Mouse (Mus musculus): ENCODE measurements around the gene Tspyl1. TPM values are rescaled to one million over a fixed set of nuclear protein-coding genes. Genes with fewer than 3 reads are reported as not detected.
"Not testable (repeated sequence)": the region's sequence is repeated elsewhere in the genome, so short reads cannot be mapped to it uniquely, and the experiment has no call there.

Gene Tspyl1
- polyA plus RNA-seq, 1 experiment from 2014 or later = 36.5 TPM

- H3K27me3 ChIP-seq (replicated peaks; ENCODE audit: control insufficient read depth, insufficient read depth, low read length) = no peaks in the 10 kb centered on the region
- no peaks in the 10 kb centered on the region for H3K36me3 ChIP-seq (ENCODE audit: control insufficient read depth, insufficient read depth, low read length)
- WGBS = 32% methylated on average over 2 of the region's 2 CpGs
- H3K4me1 ChIP-seq (replicated peaks; ENCODE audit: control insufficient read depth, insufficient read depth, low read length) = no peaks in the 10 kb centered on the region; the same call in 1 of the 2 replicates
- H3K4me2 ChIP-seq = no peak overlapping the region
- no peaks in the 10 kb centered on the region for H3K9me3 ChIP-seq (ENCODE audit: control insufficient read depth, low read length)
- H3K4me3 ChIP-seq (ENCODE audit: low read depth, low read length) = no peak overlapping the region
- ATAC-seq (replicated peaks; ENCODE audit: low FRiP score) = no peak
- DNase-seq (ENCODE audit: low spot score) = no peak
- H3K27ac ChIP-seq (ENCODE audit: low read depth, low read length) = no peak overlapping the region
- no peak overlapping the region for H3K9ac ChIP-seq (ENCODE audit: low read depth, low read length)
Measured at GRCm38 (mm10) chr10:34249594-34249993, 32.4 kb upstream of the Tspyl1 start.

- not testable (repeated sequence) for H3K36me3 ChIP-seq (ENCODE audit: control insufficient read depth, insufficient read depth, low read length); DNase-seq (ENCODE audit: low spot score); H3K4me1 ChIP-seq (replicated peaks; ENCODE audit: control insufficient read depth, insufficient read depth, low read length); H3K9me3 ChIP-seq (ENCODE audit: control insufficient read depth, low read length); H3K9ac ChIP-seq (ENCODE audit: low read depth, low read length); H3K4me2 ChIP-seq; H3K4me3 ChIP-seq (ENCODE audit: low read depth, low read length); ATAC-seq (replicated peaks; ENCODE audit: low FRiP score); H3K27me3 ChIP-seq (replicated peaks; ENCODE audit: control insufficient read depth, insufficient read depth, low read length); H3K27ac ChIP-seq (ENCODE audit: low read depth, low read length)
- 89% methylated on average over 9 of the region's 9 CpGs for WGBS
Measured at GRCm38 (mm10) chr10:34252833-34253232, 29.2 kb upstream of the Tspyl1 start.

GRCm38 (mm10) chr10:34265106-34265505 is 16.9 kb upstream of the Tspyl1 start:
- no peak overlapping the region for H3K27ac ChIP-seq (ENCODE audit: low read depth, low read length)
- no peak overlapping the region for H3K9ac ChIP-seq (ENCODE audit: low read depth, low read length)
- H3K27me3 ChIP-seq (replicated peaks; ENCODE audit: control insufficient read depth, insufficient read depth, low read length) = no peaks in the 10 kb centered on the region
- no peaks in the 10 kb centered on the region for H3K9me3 ChIP-seq (ENCODE audit: control insufficient read depth, low read length)
- ATAC-seq (replicated peaks; ENCODE audit: low FRiP score) = no peak
- no peak overlapping the region for H3K4me3 ChIP-seq (ENCODE audit: low read depth, low read length)
- no peaks in the 10 kb centered on the region for H3K36me3 ChIP-seq (ENCODE audit: control insufficient read depth, insufficient read depth, low read length)
- no peak overlapping the region for H3K4me2 ChIP-seq
- DNase-seq (ENCODE audit: low spot score) = no peak
- no peaks in the 10 kb centered on the region for H3K4me1 ChIP-seq (replicated peaks; ENCODE audit: control insufficient read depth, insufficient read depth, low read length)
- WGBS = 75% methylated on average over 4 of the region's 4 CpGs

- DNase-seq (ENCODE audit: low spot score) = no peak
- no peaks in the 10 kb centered on the region for H3K4me1 ChIP-seq (replicated peaks; ENCODE audit: control insufficient read depth, insufficient read depth, low read length)
- ATAC-seq (replicated peaks; ENCODE audit: low FRiP score) = no peak
- WGBS = 69% methylated on average over 5 of the region's 5 CpGs
- no peak overlapping the region for H3K4me3 ChIP-seq (ENCODE audit: low read depth, low read length)
- H3K9me3 ChIP-seq (ENCODE audit: control insufficient read depth, low read length) = no peaks in the 10 kb centered on the region
- no peak overlapping the region for H3K4me2 ChIP-seq
- no peak overlapping the region for H3K9ac ChIP-seq (ENCODE audit: low read depth, low read length)
- H3K27me3 ChIP-seq (replicated peaks; ENCODE audit: control insufficient read depth, insufficient read depth, low read length) = no peaks in the 10 kb centered on the region
- no peak overlapping the region for H3K27ac ChIP-seq (ENCODE audit: low read depth, low read length)
- no peaks in the 10 kb centered on the region for H3K36me3 ChIP-seq (ENCODE audit: control insufficient read depth, insufficient read depth, low read length)
Measured at GRCm38 (mm10) chr10:34267312-34268070, 14.5 kb upstream of the Tspyl1 start.

GRCm38 (mm10) chr10:34271681-34272080 is 10.3 kb upstream of the Tspyl1 start:
- no peaks in the 10 kb centered on the region for H3K27me3 ChIP-seq (replicated peaks; ENCODE audit: control insufficient read depth, insufficient read depth, low read length)
- no peak overlapping the region for H3K27ac ChIP-seq (ENCODE audit: low read depth, low read length)
- no peak overlapping the region for H3K4me2 ChIP-seq
- ATAC-seq (replicated peaks; ENCODE audit: low FRiP score) = no peak
- no peaks in the 10 kb centered on the region for H3K4me1 ChIP-seq (replicated peaks; ENCODE audit: control insufficient read depth, insufficient read depth, low read length)
- no peak overlapping the region for H3K9ac ChIP-seq (ENCODE audit: low read depth, low read length)
- no peak for DNase-seq (ENCODE audit: low spot score)
- H3K36me3 ChIP-seq (ENCODE audit: control insufficient read depth, insufficient read depth, low read length) = no peaks in the 10 kb centered on the region
- WGBS = 76% methylated on average over 7 of the region's 7 CpGs
- no peak overlapping the region for H3K4me3 ChIP-seq (ENCODE audit: low read depth, low read length)
- H3K9me3 ChIP-seq (ENCODE audit: control insufficient read depth, low read length) = no peaks in the 10 kb centered on the region

GRCm38 (mm10) chr10:34280591-34281175 is 1.3 kb upstream of the Tspyl1 start:
- 25% methylated on average over 13 of the region's 13 CpGs for WGBS
- DNase-seq (ENCODE audit: low spot score) = no peak
- Histone ChIP-seq H3K4me2 (peak overlapping the region; percentile 91), H3K4me3 (ENCODE audit: low read depth, low read length) (peak overlapping the region; percentile 35), H3K27me3 (replicated peaks; ENCODE audit: control insufficient read depth, insufficient read depth, low read length) (no peaks in the 10 kb centered on the region), H3K9me3 (ENCODE audit: control insufficient read depth, low read length) (no peaks in the 10 kb centered on the region), H3K36me3 (ENCODE audit: control insufficient read depth, insufficient read depth, low read length) (no peaks in the 10 kb centered on the region), H3K27ac (ENCODE audit: low read depth, low read length) (no peak overlapping the region), H3K9ac (ENCODE audit: low read depth, low read length) (no peak overlapping the region), H3K4me1 (replicated peaks; ENCODE audit: control insufficient read depth, insufficient read depth, low read length) (peaks cover 12% of the 10 kb centered on the region)
- no peak for ATAC-seq (replicated peaks; ENCODE audit: low FRiP score)

GRCm38 (mm10) chr10:34281211-34281961 is 604 bp upstream of the Tspyl1 start:
- DNase-seq (ENCODE audit: low spot score) (no peak), ATAC-seq (replicated peaks; ENCODE audit: low FRiP score) (no peak; the same call in 1 of the 2 replicates)
- H3K4me1 ChIP-seq (replicated peaks; ENCODE audit: control insufficient read depth, insufficient read depth, low read length) = peaks cover 12% of the 10 kb centered on the region
- H3K27ac ChIP-seq (ENCODE audit: low read depth, low read length) = peak overlapping the region; percentile 68
- no peaks in the 10 kb centered on the region for H3K36me3 ChIP-seq (ENCODE audit: control insufficient read depth, insufficient read depth, low read length)
- no peaks in the 10 kb centered on the region for H3K9me3 ChIP-seq (ENCODE audit: control insufficient read depth, low read length)
- H3K4me3 ChIP-seq (ENCODE audit: low read depth, low read length) = peak overlapping the region; percentile 98
- 22% methylated on average over 14 of the region's 14 CpGs for WGBS
- peak overlapping the region; percentile 96 for H3K9ac ChIP-seq (ENCODE audit: low read depth, low read length)
- no peaks in the 10 kb centered on the region for H3K27me3 ChIP-seq (replicated peaks; ENCODE audit: control insufficient read depth, insufficient read depth, low read length)
- peak overlapping the region; percentile 91 for H3K4me2 ChIP-seq

- Histone ChIP-seq H3K36me3 (ENCODE audit: control insufficient read depth, insufficient read depth, low read length) (no peaks in the 10 kb centered on the region), H3K4me1 (replicated peaks; ENCODE audit: control insufficient read depth, insufficient read depth, low read length) (peaks cover 12% of the 10 kb centered on the region), H3K9me3 (ENCODE audit: control insufficient read depth, low read length) (no peaks in the 10 kb centered on the region), H3K27ac (ENCODE audit: low read depth, low read length) (peak overlapping the region; percentile 56; the same call in 1 of the 2 replicates), H3K9ac (ENCODE audit: low read depth, low read length) (peak overlapping the region; percentile 96), H3K4me3 (ENCODE audit: low read depth, low read length) (peak overlapping the region; percentile 98), H3K27me3 (replicated peaks; ENCODE audit: control insufficient read depth, insufficient read depth, low read length) (no peaks in the 10 kb centered on the region), H3K4me2 (peak overlapping the region; percentile 91)
- peak; percentile 48 for ATAC-seq (replicated peaks; ENCODE audit: low FRiP score)
- no peak for DNase-seq (ENCODE audit: low spot score)
- 3% methylated on average over 47 of the region's 47 CpGs for WGBS
Measured at GRCm38 (mm10) chr10:34282420-34283238, 639 bp downstream of the Tspyl1 start.
